Comparison of ENCODE assay signal across 8 mouse cellular contexts in genomic region chr8:126699389-126699775, GRCm38 (mm10).
DNase-seq lines count a peak whose midpoint lies in the region; ATAC-seq and TF ChIP-seq lines count a peak whose summit lies in the region.

No protein-coding gene starts in this region.

- H3K36me3 ChIP-seq in thymus, adult 2 months (ENCODE audit: control insufficient read depth, insufficient read depth, low read length) = no peaks in the 10 kb centered on the region

- 11% methylated on average over 6 of the region's 6 CpGs for WGBS in lung, adult 2 months
- WGBS in thymus, adult 2 months = 4% methylated on average over 6 of the region's 6 CpGs

- TF ChIP-seq CTCF in lung, adult 2 months (IDR thresholded peaks at IDR 0.05; ENCODE audit: insufficient read depth, low read length) = no peak
- no peak for TF ChIP-seq CTCF in thymus, adult 2 months (IDR thresholded peaks at IDR 0.05; ENCODE audit: borderline replicate concordance, control insufficient read depth, extremely low read depth, insufficient read depth, low read length, poor library complexity)

- peak; percentile 30 for DNase-seq in kidney, postnatal 10 days
- no peak for DNase-seq in kidney, postnatal 25 days
- peak; percentile 45 for DNase-seq in fibroblast of lung, adult 2 months (ENCODE audit: low read depth)
- DNase-seq in lung, adult 2 months = peak; percentile 48
- DNase-seq in thymus, adult 2 months = peak; percentile 61
- no peak for DNase-seq in adrenal gland, adult 8-10 months
- no peak for DNase-seq in testis, postnatal 10 days (ENCODE audit: low spot score)

- no peaks in the 10 kb centered on the region for H3K27me3 ChIP-seq in thymus, adult 2 months (ENCODE audit: control insufficient read depth, insufficient read depth, low read length)

- no peak overlapping the region for H3K4me3 ChIP-seq in lung, adult 2 months (replicated peaks; ENCODE audit: extremely low read depth, low read depth, low read length)
- no peak overlapping the region for H3K4me3 ChIP-seq in thymus, adult 2 months (ENCODE audit: control insufficient read depth, insufficient read depth, low read length)

- H3K27ac ChIP-seq in thymus, adult 2 months (ENCODE audit: control insufficient read depth, insufficient read depth, low read length) = peak overlapping the region; percentile 68

- no peak for TF ChIP-seq POLR2A in lung, adult 2 months (IDR thresholded peaks at IDR 0.05; ENCODE audit: borderline replicate concordance, extremely low read depth, low read depth, low read length)
- TF ChIP-seq POLR2A in thymus, adult 2 months (IDR thresholded peaks at IDR 0.05; ENCODE audit: control insufficient read depth, extremely low read depth, insufficient read depth, low read length, poor library complexity) = no peak

- H3K4me1 ChIP-seq in lung, adult 2 months (ENCODE audit: control insufficient read depth, insufficient read depth, low read length) = peaks cover 8% of the 10 kb centered on the region
- peaks cover 24% of the 10 kb centered on the region for H3K4me1 ChIP-seq in thymus, adult 2 months (replicated peaks; ENCODE audit: control insufficient read depth, insufficient read depth, low read length)

- no peak for ATAC-seq in megakaryocyte, adult 5-6 weeks (ENCODE audit: poor library complexity, severe bottlenecking)

Comparison
In these comparisons a context has a peak if more than half of its experiments do, and no peak if none do; other contexts are left out.
1. DNase-seq: peak in kidney, postnatal 10 days (single experiment), fibroblast of lung, adult 2 months (single experiment), lung, adult 2 months (single experiment) and thymus, adult 2 months (single experiment); none in kidney, postnatal 25 days (0 of 2), adrenal gland, adult 8-10 months (single experiment) and testis, postnatal 10 days (single experiment).